Mouse (Mus musculus) retina, embryonic 14.5 days (tissue): ENCODE measurements at regions not wholly inside any gene's neighbourhood (a gene's known extent, or its start where the extent isn't known, plus 50 kb on each side); places are given as distances from the start of the nearest gene placed in this dataset.

Source experiments
- DNase-seq: peaks from one replicate; pipeline ENCODE4 v3.0.0-alpha.2; 2015; ENCODE audit warnings: low spot score

DNA sequence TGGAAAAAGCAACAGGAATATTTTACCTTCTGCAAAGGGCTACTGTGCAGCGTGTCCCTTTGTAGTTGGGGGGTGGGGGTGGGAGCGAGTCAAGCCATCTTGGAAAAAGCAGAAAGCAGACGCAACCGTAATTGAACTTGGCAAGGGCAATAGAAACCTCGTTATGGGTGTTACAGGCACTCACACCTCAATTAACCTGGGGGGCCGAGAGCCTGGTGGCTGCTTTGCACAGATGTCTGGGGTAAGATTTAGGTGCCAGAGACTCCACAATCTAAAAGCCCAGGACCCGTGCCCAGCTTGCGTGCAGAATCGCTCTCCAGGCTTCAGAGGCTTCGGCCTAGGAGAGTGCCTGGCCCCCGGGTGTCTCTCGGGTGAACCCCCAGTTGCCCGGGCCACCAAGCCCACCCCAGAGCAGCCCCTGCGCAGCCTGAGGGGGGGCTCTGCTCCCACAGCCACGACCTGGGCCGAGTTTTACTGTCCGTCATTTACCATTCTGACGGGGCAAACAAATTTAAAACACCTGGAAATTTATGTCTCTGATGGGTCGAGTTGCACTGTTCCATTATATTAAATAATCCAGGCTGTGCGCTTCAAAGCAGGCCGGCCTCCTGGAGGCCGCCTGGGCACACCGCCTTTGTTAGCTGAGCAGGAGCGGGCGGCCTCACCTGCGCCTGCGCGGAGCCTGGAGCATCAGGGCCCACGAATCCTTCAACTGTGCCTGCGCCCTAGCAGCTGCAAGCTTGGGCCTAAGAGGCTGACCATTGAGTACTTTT is 212.4 kb downstream of the Srbd1 start:
- DNase-seq, result no peak

DNA sequence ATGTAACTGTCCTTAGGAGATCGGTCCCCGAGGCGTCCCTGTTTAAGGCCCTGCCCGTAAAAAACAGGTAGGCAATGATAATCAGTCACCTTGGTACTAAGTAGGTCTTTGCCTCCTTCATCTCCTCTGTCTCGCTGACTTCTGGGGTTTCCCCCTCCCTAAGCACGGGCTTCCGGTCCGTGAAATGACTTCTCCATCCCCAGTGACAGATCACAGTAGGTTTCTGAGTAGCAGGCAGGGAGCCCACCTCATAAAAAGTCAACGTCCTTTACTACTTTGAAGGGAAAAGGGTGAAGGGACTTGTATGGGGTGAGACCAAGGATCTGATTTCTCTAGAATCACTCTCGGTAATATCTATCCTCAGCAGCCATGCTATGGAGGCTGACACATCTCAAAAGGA is 213.0 kb downstream of the Srbd1 start:
- DNase-seq, result no peak

DNA sequence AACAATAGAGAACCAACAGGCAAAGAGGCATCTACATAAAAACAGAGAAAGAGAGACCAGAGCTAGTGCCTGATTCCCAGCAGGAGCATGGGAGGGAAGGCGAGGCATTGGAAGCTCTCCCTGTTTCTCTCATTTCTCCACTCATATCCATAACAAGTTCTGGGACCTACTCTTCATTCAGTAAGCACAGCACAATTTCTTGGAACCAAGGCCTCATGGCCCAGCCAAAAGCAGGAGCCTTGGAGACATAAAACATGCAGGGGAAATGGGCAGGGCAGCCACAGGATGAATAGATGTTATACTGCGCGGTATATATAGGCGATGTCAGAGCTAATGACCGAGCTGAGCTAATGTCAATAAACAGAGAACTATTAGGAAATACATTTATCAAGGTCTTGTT is 214.2 kb downstream of the Srbd1 start:
- DNase-seq, result no peak

DNA sequence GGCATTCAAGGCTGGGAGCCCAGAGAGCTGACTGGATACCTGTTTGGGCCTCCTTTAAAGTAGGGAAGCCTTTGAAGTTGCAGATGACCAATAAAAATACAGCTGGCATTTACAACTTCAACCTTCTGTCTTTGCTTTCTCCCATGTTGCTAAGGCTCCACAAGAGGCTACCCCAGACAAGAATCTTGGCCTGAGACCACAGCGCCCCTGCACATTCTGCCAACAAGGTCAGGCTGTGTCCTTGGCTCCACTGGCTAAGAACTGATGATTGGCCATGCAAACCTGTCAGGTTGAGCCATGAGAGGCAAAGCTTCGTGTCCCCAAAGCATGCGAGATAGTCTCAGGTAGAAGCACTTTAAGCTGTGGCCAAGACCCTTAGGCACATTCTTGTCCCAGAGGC is 214.6 kb downstream of the Srbd1 start:
- no peak for DNase-seq

DNA sequence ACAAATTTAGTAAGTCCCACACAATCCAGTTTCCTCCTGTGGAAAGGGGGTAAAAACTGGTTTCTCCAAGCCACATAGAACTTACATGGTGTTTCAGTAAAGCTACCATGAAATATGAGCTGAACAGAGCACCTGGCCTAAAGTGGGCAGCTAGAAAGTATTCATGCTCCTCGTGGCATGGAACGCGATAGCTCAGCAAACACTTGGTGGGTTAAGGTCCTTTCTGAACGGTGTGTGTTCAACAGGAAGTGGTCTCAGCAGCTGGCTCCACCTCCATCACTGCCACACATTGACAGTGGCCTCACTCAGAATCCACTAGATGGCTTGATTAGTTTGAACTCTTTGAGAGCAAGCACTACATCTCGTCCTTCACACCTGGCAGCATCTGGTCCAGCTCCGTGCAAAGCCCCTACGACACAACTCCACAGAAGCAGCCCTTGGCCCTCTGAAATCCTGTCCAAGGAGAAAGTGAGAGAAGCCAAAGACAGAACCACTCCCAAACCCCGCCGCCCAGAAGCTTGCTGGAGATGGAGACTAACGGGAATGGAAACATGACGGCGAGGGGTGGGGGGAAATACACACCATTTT is 215.2 kb downstream of the Srbd1 start:
- no peak for DNase-seq

DNA sequence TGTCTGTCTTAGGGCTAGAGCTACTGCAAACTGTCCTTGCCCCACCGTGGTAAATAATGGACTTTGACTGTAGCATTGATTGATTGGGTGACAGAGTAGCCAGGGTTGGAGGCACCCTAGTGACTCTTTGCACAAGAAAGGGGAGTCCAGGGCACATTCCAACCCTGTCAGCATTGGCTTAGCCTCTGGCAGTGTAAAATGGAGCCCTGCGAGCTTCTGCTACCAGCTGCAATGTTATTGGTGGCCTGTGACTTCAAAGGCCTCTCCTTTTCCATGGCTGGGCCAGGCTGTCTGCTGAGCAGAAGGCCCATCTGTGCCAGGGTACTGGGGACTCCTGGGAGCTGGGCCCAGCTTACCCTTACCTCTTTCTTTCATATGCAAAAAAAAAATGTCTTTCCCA is 216.4 kb downstream of the Srbd1 start:
- no peak for DNase-seq

DNA sequence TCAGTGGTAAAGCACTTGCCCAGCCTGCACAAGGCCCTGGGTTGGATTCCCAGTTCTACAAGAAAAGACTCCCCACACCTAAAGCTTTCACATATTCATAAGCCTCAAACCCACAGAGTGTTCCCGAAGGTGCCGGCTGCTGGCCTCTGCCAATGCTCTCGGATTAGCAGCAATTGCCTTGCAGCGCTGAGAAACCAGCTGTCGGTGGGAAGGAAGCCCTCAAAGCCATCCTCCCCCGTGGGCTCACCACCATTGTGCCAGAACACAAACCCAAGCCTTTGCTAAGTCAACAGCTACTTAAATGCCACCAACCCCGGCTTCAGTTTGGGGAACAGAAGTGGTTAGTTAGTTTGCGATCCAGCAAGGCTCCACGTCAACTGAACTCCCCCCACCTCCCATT is 217.7 kb downstream of the Srbd1 start:
- no peak for DNase-seq

DNA sequence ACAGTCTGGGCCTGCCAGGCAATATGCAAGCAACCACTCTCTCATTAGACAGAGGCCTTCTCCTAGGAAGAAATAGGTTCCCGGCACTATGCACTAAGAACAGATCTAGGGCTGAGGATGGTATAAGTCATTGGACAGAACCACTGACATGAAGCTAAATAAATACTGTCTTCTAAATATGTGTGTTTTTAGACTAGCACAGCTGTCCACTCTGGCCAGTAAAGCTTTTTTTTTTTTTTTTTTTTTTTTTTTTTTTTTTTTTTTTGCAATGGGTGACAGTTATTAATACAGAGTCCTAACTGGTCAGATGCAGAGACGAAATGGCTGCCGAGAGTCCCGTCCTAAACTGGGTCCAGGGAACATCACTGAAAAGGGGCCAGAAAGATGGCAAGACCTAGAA is 218.9 kb downstream of the Srbd1 start:
- DNase-seq, result no peak

DNA sequence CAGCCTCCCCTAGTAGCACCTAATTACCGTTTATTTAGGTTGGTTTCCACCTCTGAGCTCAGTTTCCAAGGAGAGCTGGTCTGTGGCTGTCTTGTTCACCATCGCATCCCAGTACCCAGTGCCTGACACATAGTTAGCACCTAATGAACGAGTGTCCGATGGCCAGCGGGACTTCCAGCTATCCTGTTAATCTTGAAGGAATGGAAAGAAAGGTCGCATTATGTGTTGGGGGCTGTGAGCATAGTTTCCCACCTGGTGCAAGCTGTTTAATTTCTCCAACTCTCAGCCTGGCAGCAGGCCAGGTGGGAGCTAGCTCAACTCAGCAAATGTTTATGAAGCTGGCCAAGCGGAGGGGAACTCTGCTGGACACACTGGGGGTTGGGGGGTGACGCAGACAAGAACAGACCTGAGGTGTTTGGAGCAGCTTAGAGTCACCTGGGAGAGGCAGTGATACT is 223.7 kb downstream of the Srbd1 start:
- DNase-seq, result no peak

DNA sequence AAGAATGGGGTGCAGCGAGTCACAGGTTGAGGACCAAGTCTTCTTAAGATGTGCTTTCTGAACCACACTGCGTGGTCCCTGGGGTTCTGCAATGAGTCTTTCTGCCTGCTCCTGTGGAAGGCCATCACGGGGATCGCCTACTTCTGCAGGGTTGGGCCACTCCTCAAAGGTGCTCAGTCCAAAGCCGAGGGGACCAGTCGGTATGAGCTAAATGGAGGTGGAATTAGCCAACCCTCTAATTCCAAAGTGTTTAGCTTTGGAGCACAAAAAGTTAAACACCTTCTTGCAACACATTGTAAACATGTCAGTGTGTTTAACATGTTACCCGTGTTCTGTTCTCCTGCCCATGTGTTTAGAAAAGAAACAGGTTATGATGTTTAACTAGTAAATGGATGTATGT is 225.1 kb downstream of the Srbd1 start:
- DNase-seq, result no peak

DNA sequence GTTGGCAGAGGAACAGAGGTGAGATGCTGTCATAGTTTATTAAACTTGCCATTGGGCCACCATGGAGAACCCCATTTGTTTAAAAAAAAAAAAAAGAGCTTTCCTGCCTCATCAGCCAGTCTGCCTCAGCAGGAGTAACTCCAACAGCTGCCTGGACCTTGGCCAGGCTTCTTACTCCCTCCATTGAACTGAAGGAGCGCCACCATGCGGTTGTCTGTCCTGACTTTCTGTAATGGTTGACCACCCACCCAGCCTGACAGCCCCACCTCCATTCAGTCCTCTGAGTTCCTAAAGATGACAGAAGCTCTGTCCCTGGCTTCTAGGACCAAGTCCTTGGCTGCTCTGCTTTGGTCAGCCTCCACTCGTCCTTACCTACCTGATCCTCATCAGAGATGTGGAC is 227.8 kb upstream of the Six2 start:
- DNase-seq, result no peak

DNA sequence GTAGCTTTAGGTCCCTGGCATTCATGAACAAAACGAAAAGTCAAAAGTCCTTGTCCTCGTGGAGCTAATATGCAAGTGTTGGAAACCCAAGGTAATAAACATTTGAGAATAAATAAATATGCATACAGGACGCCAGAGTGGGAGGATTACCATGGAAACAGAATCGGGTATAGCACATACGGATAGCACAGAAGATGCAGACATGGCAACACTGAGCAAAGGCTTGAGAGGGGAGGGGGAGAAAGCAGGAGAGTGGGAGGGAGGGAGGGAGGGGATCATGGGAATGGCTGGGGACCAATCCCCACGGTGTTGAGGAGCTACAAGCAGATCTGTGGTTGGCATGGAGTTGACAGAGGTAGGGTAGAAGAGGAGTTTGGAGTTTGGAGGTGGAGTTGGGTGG is 226.0 kb upstream of the Six2 start:
- DNase-seq, result no peak

DNA sequence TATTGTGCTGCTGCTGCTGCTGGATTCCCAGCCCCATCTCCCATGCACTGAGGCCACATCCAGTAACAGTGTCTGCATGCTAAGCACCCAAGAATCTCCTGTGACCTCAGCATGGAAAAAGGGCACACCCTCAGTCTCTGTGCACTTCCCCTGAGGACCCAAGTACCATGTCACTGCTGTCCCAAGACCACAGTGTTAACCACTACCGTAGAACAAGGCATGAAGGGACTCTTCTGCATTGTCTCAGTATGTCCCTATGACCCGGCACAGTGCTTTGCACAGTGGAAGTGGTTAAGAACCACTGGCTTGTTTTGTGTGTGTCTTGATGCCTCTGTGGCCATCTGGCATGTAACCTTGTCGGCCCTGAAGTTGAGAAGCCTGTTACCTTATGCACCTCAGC is 220.6 kb upstream of the Six2 start:
- no peak for DNase-seq

DNA sequence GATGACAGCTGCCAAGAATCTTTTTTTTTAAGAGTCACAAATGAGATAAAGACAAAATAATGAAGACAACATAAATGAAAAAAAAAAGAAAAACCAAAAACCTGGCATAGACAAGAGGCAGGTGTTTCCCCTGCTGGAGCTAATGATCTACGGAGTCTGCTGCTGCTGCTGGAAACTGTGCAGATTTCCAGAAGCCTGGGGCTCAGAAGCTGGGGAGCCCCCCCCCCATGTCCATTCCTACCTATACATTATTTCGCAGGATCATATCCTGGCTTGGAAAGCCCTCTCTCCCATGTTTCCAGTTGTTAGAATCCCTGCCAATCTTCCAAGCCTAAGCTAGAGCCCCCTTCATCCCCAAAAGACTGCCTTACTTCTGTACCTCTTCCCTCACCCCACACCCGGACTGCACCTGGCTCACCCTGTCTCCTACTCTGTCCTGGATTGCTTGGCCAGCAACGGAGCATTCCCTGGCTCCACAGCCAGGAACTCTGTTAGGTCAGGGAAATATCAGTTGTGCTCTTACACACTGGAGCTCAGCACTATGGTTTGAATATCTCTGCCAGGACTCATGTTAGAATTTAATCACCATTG is 218.6 kb upstream of the Six2 start:
- no peak for DNase-seq

DNA sequence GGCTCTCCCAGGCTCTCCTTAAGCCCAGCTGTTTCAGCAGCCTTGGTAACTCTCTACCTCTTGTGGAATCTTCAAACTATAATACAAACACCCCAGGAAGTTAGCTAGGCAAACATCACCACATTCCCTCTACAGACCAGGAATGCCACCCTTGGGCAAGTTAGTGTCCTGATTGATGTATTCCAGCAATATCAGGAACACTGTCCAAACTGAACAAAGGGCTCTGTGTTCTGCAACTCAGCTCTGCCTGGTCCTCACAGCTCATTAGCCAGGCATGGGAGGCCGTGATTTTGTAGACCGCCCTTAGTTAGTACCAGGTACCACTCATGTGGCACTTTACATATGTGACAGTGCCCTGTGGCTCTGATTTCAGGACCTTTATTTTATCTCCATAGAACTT is 214.5 kb upstream of the Six2 start:
- no peak for DNase-seq

DNA sequence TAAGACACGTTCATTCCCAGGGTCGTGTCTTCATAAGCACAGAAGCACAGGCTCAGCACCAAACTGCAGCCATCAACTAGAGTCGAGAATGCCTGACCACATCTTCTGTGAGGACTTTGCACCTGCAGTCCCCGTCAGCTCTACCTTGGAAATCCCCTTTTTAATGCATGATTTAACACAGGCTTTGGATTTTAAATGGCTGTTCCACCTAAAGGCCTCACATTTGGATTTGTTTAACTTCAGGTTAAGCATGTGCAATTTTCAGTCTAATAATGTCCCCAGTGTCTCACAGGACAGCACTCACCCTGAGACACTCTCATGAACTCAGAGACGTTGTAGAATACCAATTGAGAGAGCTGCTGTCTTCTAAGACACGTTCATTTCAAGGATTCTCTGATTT is 211.0 kb upstream of the Six2 start:
- no peak for DNase-seq

DNA sequence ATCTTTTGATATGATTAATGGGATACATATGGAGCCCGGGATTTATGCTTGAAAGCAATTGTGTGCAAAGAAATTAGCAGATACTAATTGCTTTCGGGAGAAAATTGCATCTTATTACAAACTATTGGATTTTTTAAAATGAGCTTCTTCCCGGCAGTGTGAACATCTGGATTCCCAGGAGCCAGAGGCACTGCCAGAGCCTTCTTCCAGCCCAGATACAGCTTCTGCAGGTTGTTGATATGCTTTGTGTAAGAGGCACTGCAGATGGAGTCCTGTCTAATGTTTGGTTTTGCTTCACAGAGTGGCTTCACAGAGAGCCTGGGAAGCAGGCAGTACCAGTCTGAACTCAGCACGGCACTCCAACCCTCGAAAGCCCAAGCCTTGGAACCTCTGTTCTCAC is 207.9 kb upstream of the Six2 start:
- DNase-seq, result no peak

DNA sequence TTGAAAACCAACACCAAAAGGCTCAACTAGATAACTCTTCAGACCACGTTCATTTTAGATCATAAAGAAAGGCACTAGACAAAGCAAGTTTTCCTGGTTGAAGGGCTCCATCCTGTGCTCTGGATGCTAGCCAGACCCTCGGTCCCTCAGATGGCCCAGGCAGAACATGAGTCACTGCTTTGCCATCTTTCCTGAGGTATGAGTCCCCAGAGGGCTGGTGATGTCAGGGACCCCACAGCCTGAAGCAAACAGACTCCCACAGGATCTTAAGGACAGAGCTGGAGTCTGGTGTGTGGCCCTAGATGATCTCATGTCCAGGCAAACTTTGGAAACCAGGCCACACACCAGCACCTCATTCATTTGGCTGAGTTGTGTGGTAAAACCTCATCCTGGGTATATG is 203.2 kb upstream of the Six2 start:
- DNase-seq, result no peak

DNA sequence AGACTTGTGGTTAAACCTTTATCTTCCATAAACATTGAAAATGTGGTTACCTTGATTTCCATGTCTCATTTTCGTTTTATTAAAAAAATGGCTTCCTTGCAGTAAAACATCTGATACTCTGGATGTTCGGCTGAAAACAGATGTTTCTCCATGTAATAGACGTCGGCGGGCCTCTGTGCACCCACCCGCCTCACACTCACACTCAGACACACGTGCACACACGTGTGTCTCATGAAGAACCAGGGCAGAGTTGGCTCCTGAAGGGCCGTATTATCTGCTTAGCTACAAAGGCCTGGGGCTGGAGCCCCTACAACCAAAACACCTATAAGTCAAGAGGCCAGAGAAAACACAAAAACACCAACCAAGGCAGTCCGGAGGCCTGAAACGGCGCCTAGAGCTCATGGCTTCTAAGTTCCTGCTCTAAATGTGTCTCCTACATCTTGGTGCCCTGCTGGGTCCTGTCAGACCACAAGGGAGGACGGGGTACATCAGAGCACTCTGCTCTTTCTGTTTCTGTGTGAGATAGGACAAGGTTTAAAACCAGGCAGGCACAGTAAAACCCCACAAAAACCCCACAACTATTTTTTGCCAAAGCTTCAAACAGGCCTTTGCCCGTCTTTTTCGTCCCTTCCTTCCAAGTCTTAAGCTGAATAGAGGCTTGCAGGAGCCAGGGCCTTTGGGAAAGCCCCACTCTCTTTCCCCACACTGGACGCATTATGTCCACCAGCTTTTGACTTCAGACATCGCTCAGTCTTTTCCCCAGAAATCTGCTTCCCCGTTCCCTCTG is 201.9 kb upstream of the Six2 start:
- no peak for DNase-seq

DNA sequence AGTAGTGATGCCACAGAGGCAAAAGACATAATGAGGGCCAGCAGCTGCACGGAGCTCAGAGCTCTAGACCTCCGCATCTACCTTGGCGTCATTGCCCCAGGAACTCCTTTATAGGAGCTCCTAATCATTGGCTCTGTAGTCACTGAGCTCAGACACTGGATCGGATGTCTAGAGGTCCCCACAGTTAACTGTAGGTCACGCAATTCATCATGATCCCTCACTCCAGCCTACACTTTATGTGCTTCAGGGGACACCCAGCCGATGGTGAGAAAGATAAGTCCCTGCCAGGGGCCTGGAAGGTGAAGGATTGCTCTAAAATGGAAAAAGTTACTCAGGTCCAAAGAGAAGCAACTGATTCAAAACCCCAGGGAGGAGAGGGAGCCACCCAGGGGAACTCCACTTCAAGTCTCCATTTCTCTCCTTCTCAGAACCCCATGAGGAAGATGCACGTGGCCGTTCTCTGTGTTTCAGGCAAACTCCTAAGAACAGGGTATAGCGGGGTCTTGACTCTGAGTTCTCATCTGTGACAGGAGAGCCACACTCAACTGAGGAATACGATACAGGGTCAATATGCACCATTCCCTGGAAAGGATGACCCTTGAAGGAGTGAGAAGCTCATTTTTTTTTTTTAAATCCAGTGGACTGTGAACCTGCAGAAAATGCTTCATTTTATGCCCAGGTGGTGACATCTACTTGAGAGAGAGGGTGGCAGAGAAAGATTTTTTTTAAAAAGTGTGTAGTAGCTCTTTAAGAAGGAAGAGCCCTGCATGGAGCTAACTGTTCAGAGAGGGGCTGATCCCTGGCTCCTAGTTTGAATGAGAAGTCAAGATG is 200.7 kb upstream of the Six2 start:
- DNase-seq, result no peak

DNA sequence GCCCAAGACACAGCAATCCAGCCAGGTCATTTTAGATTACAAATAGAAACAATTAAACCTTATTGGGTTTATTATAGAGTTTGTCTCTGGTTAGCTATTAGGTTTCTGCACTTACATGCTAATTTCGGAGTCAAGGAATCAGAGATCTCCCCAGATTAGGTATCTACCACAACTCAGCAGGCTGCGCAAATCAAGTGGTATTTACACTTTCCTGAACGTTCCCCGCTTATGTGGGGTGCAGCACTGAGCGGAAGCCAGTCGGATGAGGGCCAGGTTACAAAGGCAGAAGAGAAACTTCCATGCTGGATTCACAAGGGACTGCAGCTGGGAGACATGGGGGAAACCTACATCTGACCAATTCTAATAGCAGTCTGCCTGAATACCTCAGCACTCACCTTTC is 198.6 kb upstream of the Six2 start:
- DNase-seq, result no peak

DNA sequence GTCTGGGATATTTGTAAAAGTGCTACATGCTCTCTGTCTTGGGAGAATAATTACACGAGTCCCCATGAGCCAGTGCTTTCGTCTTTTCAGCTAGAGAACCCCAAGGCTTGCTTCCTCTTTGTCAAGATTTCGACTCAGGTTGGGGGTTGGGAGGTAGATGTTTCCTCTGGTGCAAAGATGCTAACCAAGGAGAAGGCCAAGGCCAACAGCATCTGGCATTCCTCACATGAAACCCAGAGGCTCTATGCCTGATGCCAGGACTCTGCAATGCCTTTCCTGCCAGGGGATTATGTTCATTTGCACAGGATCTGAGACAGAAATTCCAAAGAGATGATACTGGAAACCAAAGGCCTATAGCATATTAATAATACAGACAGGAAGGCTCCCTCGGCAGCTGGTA is 198.2 kb upstream of the Six2 start:
- no peak for DNase-seq
